Mouse (Mus musculus) limb, embryonic 13.5 days (tissue): ENCODE data around the gene Arhgef3. TPM values are rescaled to one million over a fixed set of nuclear protein-coding genes. Genes with fewer than 3 reads are reported as not detected.

Experiments used
- ATAC-seq: fragments of 200-750 bp; cut with Nextera tagmentation; 2 replicates; pipeline ENCODE4 v1.8.0; 2017; ENCODE audit warnings: low read depth, moderate number of reproducible peaks, moderate TSS enrichment; ENCODE audit not compliant: low FRiP score
- H3K27ac ChIP-seq: fragments of 300-500 bp; sonication (generic); 2 replicates; pipeline ENCODE4 v1.5.1; 2015; ENCODE audit warnings: inconsistent platforms, mild to moderate bottlenecking, moderate library complexity
- H3K27me3 ChIP-seq: fragments of 300-500 bp; sonication (generic); 2 replicates; pipeline ENCODE4 v1.6.1; 2015; ENCODE audit warnings: mild to moderate bottlenecking, inconsistent platforms
- H3K36me3 ChIP-seq: fragments of 300-500 bp; sonication (generic); 2 replicates; pipeline ENCODE4 v1.6.1; 2015; ENCODE audit warnings: inconsistent platforms, mild to moderate bottlenecking, moderate library complexity
- H3K4me1 ChIP-seq: fragments of 300-500 bp; sonication (generic); 2 replicates; pipeline ENCODE4 v1.6.1; 2015; ENCODE audit warnings: inconsistent platforms
- H3K4me2 ChIP-seq: fragments of 300-500 bp; sonication (generic); replicated peaks from 2 replicates; pipeline ENCODE4 v1.6.1; 2015; ENCODE audit warnings: inconsistent platforms, mild to moderate bottlenecking, moderate library complexity
- H3K4me3 ChIP-seq: fragments of 300-500 bp; sonication (generic); 2 replicates; pipeline ENCODE4 v1.5.1; 2015; ENCODE audit warnings: moderate library complexity, mild to moderate bottlenecking, inconsistent platforms
- H3K9ac ChIP-seq: fragments of 300-500 bp; sonication (generic); 2 replicates; pipeline ENCODE4 v1.6.1; 2015; ENCODE audit warnings: mild to moderate bottlenecking, inconsistent platforms
- H3K9me3 ChIP-seq: fragments of 300-500 bp; sonication (generic); 2 replicates; pipeline ENCODE4 v1.6.1; 2016; ENCODE audit warnings: inconsistent platforms
- WGBS: fragments of 180-500 bp; shearing (Covaris S2); methylation state at CpG from one replicate; pipeline ENCODE4 v1.1.7; 2015; 5-methylcytosine and 5-hydroxymethylcytosine counted together
- polyA plus RNA-seq: library from polyadenylated mRNA; unstranded; fragments of >200 nt; fragmentation: Nextera tagmentation; extraction: Ambion mirVana; gene quantifications from 2 replicates; pipeline ENCODE4 v1.2.1, GENCODE M21; 2015

Arhgef3 gene
- polyA plus RNA-seq, 1 experiment from 2014 or later, result 24.1 TPM

DNA sequence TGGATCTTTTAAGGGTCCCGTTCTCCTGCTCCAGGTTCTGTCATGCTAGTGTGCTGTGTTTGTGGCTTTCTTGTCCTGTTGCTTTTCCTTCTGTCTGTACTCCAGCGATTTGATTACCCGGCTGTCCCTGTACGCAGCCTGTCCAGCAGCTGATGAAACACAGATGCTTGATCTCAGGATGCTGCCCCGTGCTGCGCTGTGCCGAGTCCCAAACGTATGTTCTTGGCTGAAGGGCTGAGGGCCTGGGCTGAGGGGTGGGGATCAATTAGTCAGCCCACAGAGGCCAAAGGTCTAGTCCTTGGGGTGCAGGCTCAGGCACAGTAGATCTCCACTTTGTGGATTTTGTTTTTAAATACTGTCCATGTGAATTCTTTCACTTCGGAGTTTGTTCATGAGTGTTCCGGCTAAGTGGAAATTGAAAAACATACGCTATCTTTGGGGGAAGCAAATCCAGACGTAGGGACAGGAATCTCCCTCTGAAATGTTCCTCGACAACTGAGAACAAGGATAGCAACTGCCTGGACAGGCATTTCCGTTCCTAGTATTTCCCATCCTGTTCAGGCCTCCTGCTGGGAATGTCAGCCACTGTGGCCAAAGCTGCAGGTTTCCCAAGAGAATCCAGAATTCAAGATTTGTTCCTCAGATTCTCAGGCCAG is 56.6 kb downstream of the Arhgef3 start:
- H3K4me1 ChIP-seq, result peaks cover 61% of the 10 kb centered on the region
- WGBS, result 30% methylated on average over 14 of the region's 14 CpGs
- H3K9me3 ChIP-seq, result no peaks in the 10 kb centered on the region
- H3K9ac ChIP-seq, result no peak overlapping the region
- no peaks in the 10 kb centered on the region for H3K36me3 ChIP-seq
- no peak overlapping the region for H3K4me3 ChIP-seq
- H3K4me2 ChIP-seq, result no peak overlapping the region
- no peak for ATAC-seq
- no peak overlapping the region for H3K27ac ChIP-seq
- H3K27me3 ChIP-seq, result no peaks in the 10 kb centered on the region

DNA sequence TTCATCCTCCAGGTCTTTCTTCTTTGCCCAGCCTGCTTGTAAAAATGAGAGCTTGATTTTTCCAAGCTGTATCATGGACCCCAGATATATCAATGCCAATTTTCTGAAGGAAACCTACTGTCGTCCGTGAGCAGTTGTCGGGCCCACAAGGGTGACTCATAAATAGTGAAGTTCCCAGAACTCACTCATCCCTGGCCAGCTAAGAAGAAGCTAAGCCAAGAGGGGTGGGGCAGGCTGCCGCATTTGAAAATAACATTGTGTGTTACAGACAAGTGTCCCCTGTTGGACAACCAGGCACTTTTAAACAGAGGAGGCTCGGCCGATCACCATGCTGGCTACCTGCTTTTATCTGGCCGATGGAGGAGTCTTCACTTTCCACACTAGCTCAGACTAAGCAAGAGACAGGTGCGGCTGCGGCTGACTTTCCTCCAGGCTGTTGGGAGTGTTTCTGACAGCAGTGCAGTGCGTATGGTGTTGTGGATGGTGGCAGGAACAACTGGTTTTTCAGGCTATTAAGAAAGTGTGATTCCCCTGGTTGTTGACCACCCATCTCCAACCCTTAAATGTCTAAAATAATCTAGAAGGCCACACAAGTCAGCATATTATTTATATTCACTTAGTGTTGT is 58.6 kb downstream of the Arhgef3 start:
- ATAC-seq, result no peak
- H3K4me3 ChIP-seq, result no peak overlapping the region
- no peak overlapping the region for H3K4me2 ChIP-seq
- no peak overlapping the region for H3K9ac ChIP-seq
- peaks cover 51% of the 10 kb centered on the region for H3K4me1 ChIP-seq
- H3K9me3 ChIP-seq, result no peaks in the 10 kb centered on the region
- 68% methylated on average over 10 of the region's 10 CpGs for WGBS
- no peaks in the 10 kb centered on the region for H3K27me3 ChIP-seq
- H3K36me3 ChIP-seq, result no peaks in the 10 kb centered on the region
- H3K27ac ChIP-seq, result peak overlapping the region; percentile 22

DNA sequence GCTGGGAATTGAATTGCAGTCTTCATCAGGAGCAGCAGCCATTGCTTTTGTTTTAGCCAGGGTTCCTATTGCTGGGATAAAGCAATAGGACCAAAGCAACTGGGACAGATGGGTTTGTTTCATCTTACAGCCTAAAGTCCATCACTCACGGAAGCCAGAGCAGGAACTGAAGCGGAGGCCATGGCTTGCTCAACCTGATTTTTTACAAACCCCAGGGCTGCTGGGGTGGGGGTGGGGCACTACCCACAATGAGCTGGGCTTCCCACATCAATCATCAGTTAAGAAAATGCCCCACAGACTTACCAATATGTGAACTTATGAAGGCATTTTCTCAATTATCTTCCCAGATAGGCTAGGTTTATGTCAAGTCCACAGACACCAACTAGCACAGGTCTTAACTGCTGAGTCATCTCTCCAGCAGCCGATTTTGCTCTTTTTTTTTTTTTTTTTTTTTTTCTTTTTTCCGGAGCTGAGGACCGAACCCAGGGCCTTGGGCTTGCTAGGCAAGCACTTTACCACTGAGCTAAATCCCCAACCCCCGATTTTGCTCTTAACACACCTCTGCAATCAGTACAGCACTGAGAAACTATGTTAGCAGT is 59.6 kb downstream of the Arhgef3 start:
- Histone ChIP-seq H3K4me1 (peaks cover 59% of the 10 kb centered on the region), H3K27ac (peak overlapping the region; percentile 33; the same call in 1 of the 2 replicates), H3K4me2 (no peak overlapping the region), H3K36me3 (no peaks in the 10 kb centered on the region), H3K9ac (no peak overlapping the region), H3K9me3 (no peaks in the 10 kb centered on the region), H3K4me3 (no peak overlapping the region), H3K27me3 (no peaks in the 10 kb centered on the region)
- no peak for ATAC-seq
- 55% methylated on average over 6 of the region's 6 CpGs for WGBS

DNA sequence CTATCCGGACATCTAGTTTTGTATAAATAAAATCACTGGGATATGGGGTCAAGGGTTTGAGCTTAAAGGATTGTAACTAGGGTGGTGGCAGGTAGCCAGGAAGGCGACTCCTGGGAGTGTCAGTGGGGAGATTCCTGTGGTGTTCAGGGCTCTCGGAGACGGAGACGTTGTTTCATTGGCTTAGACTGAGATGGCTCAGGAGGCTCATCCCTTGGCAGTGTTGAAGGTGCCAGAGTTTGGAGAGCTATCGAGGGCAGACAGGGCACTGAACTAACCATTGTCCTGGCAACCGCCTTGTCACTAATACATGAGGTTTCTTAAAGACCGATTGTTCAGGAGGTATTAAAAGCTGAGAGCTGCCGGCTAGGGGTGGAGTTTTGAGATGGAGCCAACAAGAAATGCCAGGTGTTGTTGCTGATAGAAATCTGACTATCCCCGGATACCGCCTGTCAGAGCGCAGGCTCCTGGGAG is 60.2 kb downstream of the Arhgef3 start:
- H3K36me3 ChIP-seq, result no peaks in the 10 kb centered on the region
- WGBS, result 54% methylated on average over 12 of the region's 12 CpGs
- no peaks in the 10 kb centered on the region for H3K9me3 ChIP-seq
- H3K4me3 ChIP-seq, result no peak overlapping the region
- H3K4me1 ChIP-seq, result peaks cover 59% of the 10 kb centered on the region
- H3K9ac ChIP-seq, result no peak overlapping the region
- peak overlapping the region; percentile 33; the same call in 1 of the 2 replicates for H3K27ac ChIP-seq
- no peaks in the 10 kb centered on the region for H3K27me3 ChIP-seq
- no peak for ATAC-seq
- no peak overlapping the region for H3K4me2 ChIP-seq

DNA sequence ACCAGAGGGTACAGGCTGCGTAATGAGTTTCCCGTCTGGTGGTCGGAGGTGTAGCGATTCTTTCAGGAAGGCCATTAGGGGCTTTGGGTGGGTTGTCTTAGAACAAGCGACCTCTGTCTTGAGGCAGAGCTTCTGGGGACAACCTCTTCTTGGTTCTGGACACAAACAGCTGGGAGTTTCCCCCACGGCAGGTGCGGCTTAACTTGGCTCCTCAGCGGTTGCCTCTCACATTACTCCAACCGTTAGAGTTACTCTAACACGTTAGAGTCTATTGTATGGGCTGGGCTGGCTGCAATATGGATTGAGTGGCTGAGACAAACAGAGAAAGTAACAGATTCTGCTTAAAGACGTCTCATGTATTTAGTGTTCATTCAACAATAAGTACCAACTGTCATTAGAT is 60.6 kb downstream of the Arhgef3 start:
- no peaks in the 10 kb centered on the region for H3K27me3 ChIP-seq
- no peak overlapping the region for H3K4me3 ChIP-seq
- no peak for ATAC-seq
- WGBS, result 57% methylated on average over 11 of the region's 11 CpGs
- peaks cover 59% of the 10 kb centered on the region for H3K4me1 ChIP-seq
- H3K4me2 ChIP-seq, result no peak overlapping the region
- no peak overlapping the region for H3K9ac ChIP-seq
- no peak overlapping the region for H3K27ac ChIP-seq
- no peaks in the 10 kb centered on the region for H3K36me3 ChIP-seq
- no peaks in the 10 kb centered on the region for H3K9me3 ChIP-seq

DNA sequence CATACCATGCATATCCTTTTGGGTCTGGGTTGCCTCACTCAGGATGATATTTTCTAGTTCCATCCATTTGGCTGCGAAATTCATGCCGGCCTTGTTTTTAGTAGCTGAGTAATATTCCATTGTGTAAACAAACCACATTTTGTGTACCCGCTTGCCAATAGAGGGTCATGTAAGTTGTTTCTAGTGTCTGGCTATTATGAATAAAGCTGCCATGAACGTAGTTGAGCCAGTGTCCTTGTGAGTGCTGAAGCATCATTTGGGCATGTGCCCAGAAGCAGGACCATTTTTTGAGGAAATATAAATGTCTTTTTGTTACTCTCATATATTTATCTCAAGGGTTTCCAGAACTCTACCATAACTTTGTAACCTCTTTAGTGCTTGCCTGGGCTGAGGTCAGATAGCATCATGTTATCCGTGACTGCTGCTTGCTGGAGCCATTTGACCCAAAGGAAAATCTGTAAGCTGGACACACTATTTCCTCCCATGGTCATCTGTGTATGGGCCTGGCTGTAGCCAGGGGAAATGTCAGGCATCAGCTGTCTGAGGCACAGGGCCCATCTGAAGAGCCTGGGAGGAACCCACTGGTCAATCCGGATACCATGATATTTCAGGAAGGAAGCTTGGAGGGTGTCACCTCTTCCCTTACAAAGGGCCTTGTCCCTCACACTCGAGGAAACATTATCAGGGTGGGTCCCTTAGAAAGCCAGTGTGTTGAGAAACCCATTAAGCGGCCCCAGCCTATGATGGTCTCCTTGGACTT is 63.3 kb downstream of the Arhgef3 start:
- Histone ChIP-seq H3K27ac (no peak overlapping the region), H3K27me3 (no peaks in the 10 kb centered on the region), H3K4me3 (no peak overlapping the region), H3K4me2 (no peak overlapping the region), H3K4me1 (peaks cover 43% of the 10 kb centered on the region), H3K9me3 (no peaks in the 10 kb centered on the region), H3K36me3 (no peaks in the 10 kb centered on the region), H3K9ac (no peak overlapping the region)
- no peak for ATAC-seq
- 86% methylated on average over 8 of the region's 8 CpGs for WGBS

DNA sequence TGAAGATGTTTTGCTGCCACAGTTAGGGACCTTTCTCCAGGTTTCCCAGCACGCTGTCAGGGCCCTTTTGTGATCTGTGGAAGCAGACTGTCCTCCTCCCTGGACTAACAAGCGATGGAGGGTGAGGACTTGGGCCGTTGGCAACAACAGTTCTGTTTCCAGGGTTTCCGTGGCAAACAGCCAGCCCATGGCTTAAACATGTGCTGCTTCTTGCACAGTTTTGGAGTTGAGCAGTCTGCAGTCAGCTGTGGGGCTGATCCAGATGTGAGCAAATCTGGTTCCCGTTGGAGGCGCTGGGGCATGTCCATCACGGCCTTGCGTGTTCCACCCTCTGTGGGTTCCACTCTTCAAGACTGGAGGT is 63.8 kb downstream of the Arhgef3 start:
- WGBS, result 48% methylated on average over 8 of the region's 8 CpGs
- Histone ChIP-seq H3K4me2 (no peak overlapping the region), H3K4me3 (no peak overlapping the region), H3K27ac (no peak overlapping the region), H3K4me1 (peaks cover 42% of the 10 kb centered on the region), H3K9me3 (no peaks in the 10 kb centered on the region), H3K27me3 (no peaks in the 10 kb centered on the region), H3K36me3 (no peaks in the 10 kb centered on the region), H3K9ac (no peak overlapping the region)
- peak; percentile 66; the same call in 1 of the 2 replicates for ATAC-seq

DNA sequence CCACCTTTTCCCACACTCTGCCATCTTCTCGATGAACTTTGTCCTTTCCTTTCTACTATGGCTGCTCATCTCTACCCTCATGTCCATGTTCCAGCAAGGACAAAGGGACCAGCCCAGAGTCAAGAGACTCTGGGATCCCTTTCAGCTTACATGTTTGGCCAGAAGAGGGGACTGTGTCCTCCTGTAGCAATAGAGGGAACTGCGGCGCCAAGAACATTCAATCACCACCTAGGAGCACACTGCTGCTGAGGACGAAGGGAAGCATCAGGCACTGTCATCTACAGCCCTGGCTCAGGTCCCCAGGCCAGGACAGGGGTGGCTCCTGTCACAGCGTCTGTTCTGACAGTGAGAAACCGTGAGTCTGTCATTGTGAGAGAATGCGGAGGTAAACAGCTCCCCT is 65.1 kb downstream of the Arhgef3 start:
- H3K9ac ChIP-seq, result no peak overlapping the region
- no peak overlapping the region for H3K27ac ChIP-seq
- no peaks in the 10 kb centered on the region for H3K27me3 ChIP-seq
- H3K4me3 ChIP-seq, result no peak overlapping the region
- WGBS, result 91% methylated on average over 7 of the region's 7 CpGs
- no peaks in the 10 kb centered on the region for H3K36me3 ChIP-seq
- no peaks in the 10 kb centered on the region for H3K9me3 ChIP-seq
- H3K4me1 ChIP-seq, result peaks cover 30% of the 10 kb centered on the region
- no peak for ATAC-seq
- no peak overlapping the region for H3K4me2 ChIP-seq

DNA sequence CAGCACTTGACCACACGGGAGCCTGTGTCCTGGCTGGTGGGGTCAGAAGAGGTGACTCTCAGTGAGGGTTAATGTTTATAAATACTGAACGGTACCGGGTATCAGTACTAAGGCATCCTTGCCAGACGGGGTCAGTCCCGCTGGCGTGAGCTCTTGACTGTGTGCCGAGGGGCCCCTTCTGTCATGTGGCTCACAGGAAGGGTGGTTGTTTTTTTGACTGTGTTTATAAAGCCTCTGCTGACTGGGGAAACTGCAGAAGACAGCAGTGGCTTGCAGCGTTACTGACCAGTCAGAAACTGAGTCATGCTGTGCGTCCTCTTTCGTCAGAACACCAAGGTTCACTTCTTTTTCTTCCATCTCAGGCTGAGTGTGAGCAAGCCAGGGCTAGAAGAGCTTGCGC is 67.4 kb downstream of the Arhgef3 start:
- H3K9me3 ChIP-seq, result no peaks in the 10 kb centered on the region
- H3K36me3 ChIP-seq, result no peaks in the 10 kb centered on the region
- no peak overlapping the region for H3K27ac ChIP-seq
- H3K4me2 ChIP-seq, result no peak overlapping the region
- ATAC-seq, result no peak
- WGBS, result 55% methylated on average over 11 of the region's 11 CpGs
- H3K27me3 ChIP-seq, result no peaks in the 10 kb centered on the region
- no peak overlapping the region for H3K4me3 ChIP-seq
- H3K9ac ChIP-seq, result no peak overlapping the region
- H3K4me1 ChIP-seq, result peaks cover 19% of the 10 kb centered on the region

DNA sequence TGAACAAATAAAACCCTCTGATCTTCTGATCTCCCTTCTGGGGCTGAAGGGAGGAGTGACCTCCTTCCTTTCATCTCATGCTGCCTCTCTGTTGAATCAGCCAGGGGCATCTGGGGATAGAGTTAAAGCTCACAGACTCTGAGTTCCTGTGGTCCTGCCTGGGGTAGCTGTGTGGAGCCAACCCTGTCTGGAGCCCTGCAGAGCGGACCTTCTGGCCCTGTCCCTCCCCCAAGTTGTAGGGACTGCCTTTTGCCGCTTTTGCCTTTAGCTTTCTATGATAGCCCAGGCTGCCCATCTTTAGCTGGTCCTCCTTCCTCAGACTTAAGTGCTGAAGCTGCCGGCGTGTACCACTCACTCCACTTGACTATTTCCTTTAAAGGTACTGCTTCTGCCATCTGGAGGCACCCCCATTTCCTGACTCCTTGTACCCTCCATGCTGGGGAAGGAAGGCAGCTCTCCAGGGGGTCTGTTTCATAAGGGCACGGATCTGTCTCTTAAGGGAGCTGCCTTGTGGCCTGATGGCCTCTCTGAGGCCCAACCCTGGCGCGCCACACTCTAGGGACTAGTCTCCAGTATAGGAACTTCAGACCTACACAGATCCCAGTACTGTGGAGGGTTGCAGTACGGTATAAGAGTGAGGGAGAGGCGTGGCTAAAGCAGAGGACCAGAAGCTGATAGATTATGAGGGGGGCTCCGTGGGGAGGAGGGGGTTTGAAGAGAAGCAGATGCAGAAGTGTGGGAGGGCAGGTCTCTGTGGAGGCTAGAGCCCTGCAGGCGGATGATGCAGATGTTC is 68.1 kb downstream of the Arhgef3 start:
- H3K9ac ChIP-seq, result no peak overlapping the region
- 59% methylated on average over 11 of the region's 11 CpGs for WGBS
- ATAC-seq, result no peak
- H3K9me3 ChIP-seq, result no peaks in the 10 kb centered on the region
- no peak overlapping the region for H3K4me2 ChIP-seq
- H3K4me3 ChIP-seq, result no peak overlapping the region
- H3K27me3 ChIP-seq, result no peaks in the 10 kb centered on the region
- H3K4me1 ChIP-seq, result peaks cover 19% of the 10 kb centered on the region
- H3K27ac ChIP-seq, result 0 out of 2 replicates have a peak overlapping the region, but pooled peaks have one; percentile 22
- no peaks in the 10 kb centered on the region for H3K36me3 ChIP-seq

DNA sequence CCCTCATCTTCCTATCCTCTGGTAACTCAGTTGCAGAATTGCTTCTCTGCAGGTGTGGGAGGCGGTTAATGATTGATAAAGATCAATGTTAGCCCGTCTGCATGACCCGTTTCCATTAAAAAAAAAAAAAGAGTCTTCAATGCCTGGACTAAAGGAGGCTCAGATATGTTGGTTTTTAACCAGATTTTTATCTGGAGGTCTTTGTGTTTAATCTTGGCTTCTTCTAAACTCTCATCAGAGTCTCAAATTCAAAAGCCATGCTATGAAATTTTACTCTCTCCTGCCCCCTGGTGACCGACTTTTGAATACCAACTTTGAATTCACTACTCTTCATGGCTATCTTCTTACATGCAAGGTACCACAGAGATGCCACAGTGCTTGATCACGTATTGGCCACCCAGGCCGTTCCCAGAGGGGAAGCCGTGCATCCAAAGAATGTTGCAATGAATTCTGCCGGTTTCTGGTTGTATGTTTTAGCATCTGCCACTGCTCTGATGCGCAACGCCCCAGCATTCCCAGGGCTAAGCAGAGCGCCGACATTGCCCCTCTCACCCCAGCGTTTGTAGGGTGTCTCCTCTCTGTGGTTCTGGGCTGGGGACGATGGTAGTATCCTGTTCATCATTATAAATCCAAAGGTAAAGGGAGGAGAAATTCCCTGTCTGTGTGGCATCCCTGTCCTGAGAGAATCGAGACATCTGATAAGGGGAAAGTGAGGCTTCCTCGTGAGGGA is 69.0 kb downstream of the Arhgef3 start:
- H3K36me3 ChIP-seq, result no peaks in the 10 kb centered on the region
- H3K4me1 ChIP-seq, result peaks cover 12% of the 10 kb centered on the region
- H3K4me2 ChIP-seq, result no peak overlapping the region
- no peak overlapping the region for H3K9ac ChIP-seq
- no peaks in the 10 kb centered on the region for H3K27me3 ChIP-seq
- 0 out of 2 replicates have a peak overlapping the region, but pooled peaks have one; percentile 22 for H3K27ac ChIP-seq
- 63% methylated on average over 16 of the region's 16 CpGs for WGBS
- H3K4me3 ChIP-seq, result no peak overlapping the region
- no peaks in the 10 kb centered on the region for H3K9me3 ChIP-seq
- ATAC-seq, result no peak
